Mouse (Mus musculus): ENCODE results near the gene Usp6nl.

The Usp6nl gene

GRCm38 (mm10) chr2:6378590-6379205, 56.2 kb downstream of the Usp6nl start:
- DNase-seq: no peak

DNA sequence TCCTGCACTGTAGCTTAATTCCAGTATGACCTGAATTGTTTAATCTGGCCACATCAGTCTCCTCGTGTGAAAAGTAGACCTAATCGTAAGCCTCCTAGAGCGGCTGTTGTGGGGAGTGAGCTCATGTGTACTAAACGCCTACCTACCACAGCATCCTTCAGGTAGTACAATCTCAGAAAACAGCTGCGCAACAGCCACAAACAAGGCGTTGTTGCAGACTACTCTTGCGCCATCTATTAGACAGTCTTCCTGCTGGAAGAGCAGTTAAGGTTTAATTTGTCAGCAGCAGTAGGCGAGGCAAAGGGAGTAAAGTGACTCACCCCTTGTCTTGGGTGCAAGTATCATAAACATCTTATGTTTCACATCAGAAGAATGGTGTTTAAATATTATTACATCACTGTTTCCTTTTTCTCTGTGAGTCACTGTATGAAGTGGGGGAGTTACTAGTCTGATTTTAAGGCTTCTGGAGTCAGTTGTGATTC, 57.3 kb downstream of the Usp6nl start:
- no peak for DNase-seq

GRCm38 (mm10) chr2:6380401-6380800, 57.9 kb downstream of the Usp6nl start:
- DNase-seq: no peak

DNA sequence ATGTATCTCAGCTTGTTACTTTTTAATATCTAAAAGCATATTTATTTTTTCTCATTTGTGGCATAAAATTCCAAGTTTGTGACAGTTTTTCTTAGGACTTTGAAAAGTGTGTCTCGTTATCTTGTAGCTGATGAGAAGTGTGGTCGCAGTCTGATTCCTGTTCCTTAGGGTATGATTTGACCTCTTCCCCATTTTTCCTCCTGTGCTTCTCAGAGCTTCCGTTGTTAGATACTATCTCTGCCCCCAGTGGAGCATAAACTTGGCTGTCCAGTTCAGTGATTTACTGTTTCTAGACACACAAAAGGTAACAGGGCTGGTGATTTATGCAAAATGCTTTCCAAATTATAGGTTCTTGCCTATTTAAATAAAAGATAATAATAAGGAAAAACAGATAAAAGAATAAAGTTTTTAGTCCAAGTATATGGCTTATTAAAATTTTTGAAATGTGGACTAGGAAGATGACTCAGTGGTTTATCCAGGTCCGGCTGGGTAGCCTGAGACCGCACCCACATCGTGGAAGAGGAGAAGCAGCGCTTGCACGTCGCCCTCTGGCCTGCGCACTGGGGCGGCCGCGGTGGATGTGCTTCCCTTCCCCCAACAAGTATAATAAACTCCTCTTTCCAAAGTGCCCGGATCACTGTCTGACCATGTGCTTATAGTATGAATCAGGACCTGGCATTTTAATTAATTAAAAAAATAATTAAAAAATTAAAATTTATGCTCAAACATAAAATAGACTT, 62.1 kb downstream of the Usp6nl start:
- no peak for DNase-seq

DNA sequence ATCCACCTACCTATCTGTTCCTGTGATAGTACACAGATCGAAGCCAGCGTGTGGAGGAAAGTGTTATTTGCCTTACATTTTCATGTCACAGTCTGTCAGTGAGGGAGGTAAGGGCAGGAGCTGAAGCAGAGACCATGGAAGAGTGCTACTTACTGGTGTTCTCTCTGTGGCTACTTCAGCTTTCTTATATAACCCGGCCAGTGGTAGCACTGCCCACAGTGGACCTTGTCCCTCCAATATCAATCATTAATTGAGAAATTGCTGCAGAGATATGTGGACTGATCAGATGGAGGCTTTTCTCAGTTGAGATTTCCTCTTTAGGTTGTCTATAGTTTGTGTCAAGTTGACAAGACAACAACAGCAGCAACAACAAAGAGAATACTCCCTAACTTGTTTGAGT, 66.7 kb downstream of the Usp6nl start:
- DNase-seq: no peak

DNA sequence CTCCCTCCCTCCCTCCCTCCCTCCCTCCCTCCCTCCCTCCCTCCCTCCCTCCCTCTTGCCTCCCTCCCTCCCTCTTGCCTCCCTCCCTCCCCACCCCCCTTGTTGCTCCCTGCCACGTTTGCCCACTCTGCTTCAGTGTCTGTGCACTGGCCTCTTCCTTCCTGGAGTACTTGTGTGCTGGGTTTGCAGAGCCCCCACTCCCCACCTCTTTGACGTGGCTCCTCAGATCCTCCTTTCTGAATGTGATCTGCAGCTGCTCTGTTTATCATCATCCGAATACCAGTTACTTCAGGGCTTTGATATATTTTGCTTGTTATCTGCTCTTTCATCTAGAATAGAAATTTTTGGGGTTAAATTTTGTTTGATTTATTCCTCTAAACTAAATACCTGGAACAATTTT, 68.8 kb downstream of the Usp6nl start:
- DNase-seq: no peak

- no peak for DNase-seq
Observed at GRCm38 (mm10) chr2:6391940-6392339, 69.5 kb downstream of the Usp6nl start.

GRCm38 (mm10) chr2:6395851-6396625, 73.6 kb downstream of the Usp6nl start:
- no peak for DNase-seq

- DNase-seq: no peak
Observed at GRCm38 (mm10) chr2:6396626-6397146, 74.2 kb downstream of the Usp6nl start.

- no peak for DNase-seq
Observed at GRCm38 (mm10) chr2:6397166-6397565, 74.7 kb downstream of the Usp6nl start.

DNA sequence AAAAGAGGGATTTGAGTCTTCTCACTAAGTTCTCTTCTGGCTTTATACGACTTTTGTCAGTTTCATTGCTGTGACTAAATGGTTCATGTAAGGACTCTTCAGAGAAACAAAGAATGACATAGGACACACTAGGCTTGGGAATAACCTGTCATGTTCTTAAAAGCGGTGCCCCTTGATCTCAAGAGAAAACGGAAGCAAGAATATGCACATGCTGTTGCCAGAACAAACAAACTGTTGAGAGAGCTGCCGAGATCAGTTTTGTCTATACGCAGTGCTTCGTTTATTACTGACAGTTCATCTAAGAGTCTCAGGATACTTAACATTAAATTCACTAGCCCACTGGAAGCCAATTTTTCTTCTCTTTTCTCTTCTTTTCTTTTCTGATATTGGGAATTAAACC, 76.4 kb downstream of the Usp6nl start:
- DNase-seq: no peak

- no peak for DNase-seq
Observed at GRCm38 (mm10) chr2:6401039-6401438, 78.6 kb downstream of the Usp6nl start.

DNA sequence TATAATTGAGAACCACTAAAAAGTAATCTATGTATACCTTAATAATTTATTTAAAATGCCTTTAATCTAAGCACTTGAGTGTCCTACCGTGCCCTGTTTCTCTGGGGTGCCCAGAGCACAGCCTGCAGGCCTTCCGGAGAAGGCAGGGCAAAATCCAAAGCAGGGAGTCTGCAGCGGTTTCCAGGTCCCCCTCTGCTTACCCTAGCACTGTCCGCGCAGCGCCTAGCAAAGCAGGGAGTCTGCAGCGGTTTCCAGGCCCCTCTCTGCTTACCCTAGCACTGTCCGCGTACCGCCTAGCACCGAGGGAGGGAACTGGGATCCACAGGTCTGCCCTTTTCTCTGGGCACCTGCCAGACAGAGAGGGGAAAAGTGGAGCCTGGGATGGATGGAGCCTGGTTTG, 80.9 kb downstream of the Usp6nl start:
- DNase-seq: no peak

- no peak for DNase-seq
Observed at GRCm38 (mm10) chr2:6403991-6404390, 81.5 kb downstream of the Usp6nl start.

DNA sequence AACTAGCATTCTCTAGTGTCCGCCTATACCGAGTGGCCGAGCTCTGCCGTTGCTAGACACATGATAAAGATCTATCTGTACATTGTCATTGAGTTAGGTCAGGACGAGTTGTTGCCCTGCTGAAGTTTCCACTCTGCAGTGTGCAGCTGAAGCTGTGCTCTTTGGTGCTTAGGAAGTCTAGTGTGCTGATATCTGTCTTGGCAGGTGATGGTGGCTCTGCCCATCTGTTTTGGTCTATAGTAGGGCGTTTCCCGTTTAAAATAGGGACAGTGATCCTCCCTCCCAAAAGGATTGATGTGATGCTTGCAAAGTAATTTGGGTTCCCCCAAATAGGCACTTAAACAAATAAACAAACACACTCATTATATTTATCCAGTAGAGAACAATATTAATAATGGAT, 82.2 kb downstream of the Usp6nl start:
- no peak for DNase-seq

- DNase-seq: peak; percentile 84
Observed at GRCm38 (mm10) chr2:6405059-6406033, 82.9 kb downstream of the Usp6nl start.

DNA sequence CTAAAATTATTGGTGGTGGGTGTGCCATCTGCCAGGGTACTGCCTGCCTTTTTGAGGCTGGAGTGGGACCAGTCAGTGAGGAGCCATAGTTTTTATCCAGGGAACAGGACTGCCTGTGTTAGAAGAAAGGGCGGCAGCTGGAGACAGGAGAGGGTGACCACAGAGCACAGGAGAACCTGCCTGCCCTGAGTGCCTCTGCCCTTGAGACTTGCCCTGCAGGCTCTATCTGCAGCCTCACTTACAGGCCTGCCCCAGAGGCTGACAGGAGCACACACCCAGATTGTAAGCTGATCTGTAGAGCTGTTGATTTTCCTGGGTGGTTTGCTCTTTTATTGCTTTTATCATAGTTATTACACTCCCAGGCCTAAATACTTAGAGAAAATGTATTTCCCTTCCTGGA, 85.2 kb downstream of the Usp6nl start:
- no peak for DNase-seq

DNA sequence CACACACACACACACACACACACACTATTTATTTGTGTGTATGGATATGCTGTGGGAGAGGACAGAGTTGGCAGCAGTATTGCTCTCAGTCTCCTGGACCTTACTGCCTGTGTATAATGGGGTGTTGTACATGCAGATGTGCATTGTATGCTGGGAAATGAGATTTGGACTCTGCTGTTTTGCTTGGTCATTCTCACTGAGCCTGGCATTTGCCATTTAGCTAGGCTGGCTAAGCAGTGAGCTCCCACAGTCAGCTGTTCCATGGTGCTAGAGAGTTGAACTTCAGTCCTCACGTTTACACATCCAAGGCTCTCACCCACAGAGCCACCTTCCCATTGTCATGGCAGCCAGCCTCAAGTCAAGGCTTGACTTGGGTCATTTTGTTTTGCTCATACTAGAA, 90.2 kb downstream of the Usp6nl start:
- no peak for DNase-seq

DNA sequence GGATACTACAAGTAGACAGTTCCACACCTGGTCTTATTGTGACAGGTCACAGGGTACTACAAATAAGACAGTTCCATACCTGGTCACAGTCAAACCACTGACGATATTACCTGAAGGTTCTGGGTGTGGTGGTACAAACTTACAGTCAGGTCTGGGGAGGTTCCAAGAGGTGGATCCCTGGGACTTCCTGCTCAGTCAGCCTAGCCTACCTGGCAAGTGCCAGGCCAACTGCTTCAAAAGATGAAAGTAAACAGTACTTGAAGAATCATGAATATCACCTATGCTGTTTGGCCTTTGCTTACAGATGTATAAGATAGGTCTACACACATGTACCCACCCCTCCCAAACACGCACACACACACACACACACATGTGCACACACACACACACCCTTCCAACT, 91.3 kb downstream of the Usp6nl start:
- no peak for DNase-seq

DNA sequence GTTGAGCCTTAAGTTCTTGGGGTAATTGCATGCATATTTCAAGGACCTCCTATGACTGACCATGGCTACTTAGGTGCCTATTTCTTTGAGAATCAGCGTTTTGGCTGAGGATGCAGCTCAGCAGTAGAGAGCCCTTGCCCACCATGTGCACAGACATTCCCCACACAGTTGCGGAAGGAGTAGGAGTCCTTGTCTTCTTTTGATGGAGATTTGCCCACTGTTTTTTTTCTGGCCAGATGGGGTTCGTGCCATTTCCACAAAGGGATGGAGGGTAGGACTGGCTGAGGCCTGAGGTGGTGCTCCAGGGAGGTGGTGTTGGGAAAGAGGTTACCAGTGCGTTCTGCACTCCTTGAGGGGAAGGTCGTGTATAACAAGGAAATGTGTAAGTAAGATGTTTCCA, 91.9 kb downstream of the Usp6nl start:
- DNase-seq: no peak

- DNase-seq: no peak
Observed at GRCm38 (mm10) chr2:6417158-6417557, 94.7 kb downstream of the Usp6nl start.

All from cerebellum, adult 11 months (tissue).